In the genomic region with DNA sequence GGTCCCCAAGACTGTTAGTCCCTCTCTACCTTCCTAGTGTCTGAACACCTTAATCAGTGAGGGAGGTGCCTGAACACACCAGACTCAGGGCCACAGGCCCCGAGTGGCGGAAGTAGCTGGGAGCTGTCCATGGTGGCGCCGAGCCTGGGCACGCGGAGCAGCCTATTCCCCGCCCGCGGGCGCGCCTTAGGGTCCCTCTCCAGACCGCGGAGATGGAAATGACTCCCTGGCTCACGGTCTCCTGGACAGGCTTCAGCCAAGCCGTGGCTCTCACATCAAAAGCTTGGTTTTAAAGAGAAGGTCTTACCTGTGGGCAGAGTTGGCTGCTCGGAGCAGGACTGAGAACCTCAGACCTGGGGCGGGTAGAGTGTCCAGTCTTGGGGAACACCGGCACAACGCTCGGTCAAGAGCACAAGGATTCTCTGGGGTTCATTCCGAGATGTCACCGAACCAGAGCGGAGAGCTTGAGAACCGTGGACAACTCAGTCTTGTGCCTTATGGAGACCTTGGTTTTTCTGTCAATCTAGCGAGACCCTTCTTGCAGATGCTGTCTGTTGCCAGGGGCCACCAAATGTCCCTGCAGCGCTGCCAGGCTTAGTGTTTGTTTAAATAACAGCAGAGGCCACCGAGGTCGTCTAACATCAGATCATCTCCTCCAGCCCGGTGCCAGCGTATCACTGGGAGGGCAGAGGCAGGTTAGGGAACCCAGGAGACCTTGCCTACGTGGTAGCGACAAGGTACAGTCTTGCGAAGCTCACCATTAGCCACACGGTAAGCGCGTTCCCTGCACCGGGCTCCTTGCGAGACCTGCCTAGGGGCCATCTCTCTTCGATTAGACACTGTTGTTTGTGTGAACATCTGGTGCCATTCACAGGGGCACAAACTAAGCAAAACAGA, we compare ENCODE assay signal across 9 mouse cellular contexts. TPM values are rescaled to one million over a fixed set of nuclear protein-coding genes. Genes with fewer than 3 reads are reported as not detected.
DNase-seq lines count a peak whose midpoint lies in the region; ATAC-seq lines count a peak whose summit lies in the region.
"Had no signal": no experiment of that assay in that cellular context is flagged by ENCODE, and none has a peak within 500 bp of the region (broad histone marks: within the 10 kb centered on the region; RNA-seq: fewer than 3 reads in every experiment).

No protein-coding gene starts in this region.

- H3K9ac ChIP-seq in liver, embryonic 12.5 days = no peak overlapping the region
- H3K9ac ChIP-seq in heart, embryonic 13.5 days = no peak overlapping the region
- no peak overlapping the region for H3K9ac ChIP-seq in kidney, embryonic 15.5 days

- no peak overlapping the region for H3K27ac ChIP-seq in liver, embryonic 12.5 days
- no peak overlapping the region for H3K27ac ChIP-seq in heart, embryonic 13.5 days (replicated peaks)
- no peak overlapping the region for H3K27ac ChIP-seq in kidney, embryonic 15.5 days

- peaks cover 48% of the 10 kb centered on the region for H3K27me3 ChIP-seq in liver, embryonic 12.5 days (replicated peaks)
- H3K27me3 ChIP-seq in heart, embryonic 13.5 days (replicated peaks) = peaks cover 50% of the 10 kb centered on the region
- H3K27me3 ChIP-seq in kidney, embryonic 15.5 days = peaks cover 33% of the 10 kb centered on the region
- H3K27me3 ChIP-seq: Patski had no signal

- no peak for ATAC-seq in liver, embryonic 12.5 days
- ATAC-seq in heart, embryonic 13.5 days (ENCODE audit: extremely low read depth, insufficient number of reproducible peaks, low FRiP score, low TSS enrichment) = no peak
- ATAC-seq in kidney, embryonic 15.5 days (replicated peaks; ENCODE audit: low FRiP score) = peak; percentile 72

- no peaks in the 10 kb centered on the region for H3K9me3 ChIP-seq in liver, embryonic 12.5 days (replicated peaks)
- H3K9me3 ChIP-seq in heart, embryonic 13.5 days = no peaks in the 10 kb centered on the region
- H3K9me3 ChIP-seq in kidney, embryonic 15.5 days (replicated peaks) = no peaks in the 10 kb centered on the region

- no peak overlapping the region for H3K4me3 ChIP-seq in liver, embryonic 12.5 days
- H3K4me3 ChIP-seq in heart, embryonic 13.5 days = peak overlapping the region; percentile 56
- peak overlapping the region; percentile 48 for H3K4me3 ChIP-seq in kidney, embryonic 15.5 days (replicated peaks)

- DNase-seq in liver = peak; percentile 60
- peak; percentile 79 for DNase-seq in embryo, embryonic 10.5 days (ENCODE audit: low spot score)
- peak; percentile 37 for DNase-seq in lung, postnatal 25 days (ENCODE audit: low spot score)
- peak; percentile 41 for DNase-seq in right cerebral cortex, postnatal 14 days
- peak; percentile 10 to 45 for DNase-seq in urinary bladder, postnatal 36 days (ENCODE audit: low spot score in 2 of 2)

- no peak overlapping the region for H3K4me2 ChIP-seq in liver, embryonic 12.5 days
- H3K4me2 ChIP-seq in heart, embryonic 13.5 days = peak overlapping the region; percentile 83
- H3K4me2 ChIP-seq in kidney, embryonic 15.5 days = peak overlapping the region; percentile 86

- H3K36me3 ChIP-seq in liver, embryonic 12.5 days = no peaks in the 10 kb centered on the region
- H3K36me3 ChIP-seq in heart, embryonic 13.5 days = no peaks in the 10 kb centered on the region
- no peaks in the 10 kb centered on the region for H3K36me3 ChIP-seq in kidney, embryonic 15.5 days

- WGBS in liver, embryonic 12.5 days (ENCODE audit: insufficient replicate concordance) = 7% methylated on average over 39 of the region's 39 CpGs
- 4% methylated on average over 39 of the region's 39 CpGs for WGBS in heart, embryonic 13.5 days
- WGBS in kidney, embryonic 15.5 days = 6% methylated on average over 39 of the region's 39 CpGs

- 0 out of 2 replicates have a peak, but pooled peaks cover 4% of the 10 kb centered on the region for H3K4me1 ChIP-seq in liver, embryonic 12.5 days
- H3K4me1 ChIP-seq in heart, embryonic 13.5 days = peaks cover 13% of the 10 kb centered on the region
- peaks cover 17% of the 10 kb centered on the region for H3K4me1 ChIP-seq in kidney, embryonic 15.5 days

RNA-seq across cellular contexts. Expression of gene Cemip, which starts 1.0 kb away (rescaled TPM):
- 0.05 and 0.13 TPM in 2 replicates for polyA plus RNA-seq in liver, embryonic 12.5 days (2016; fragmentation: Nextera tagmentation; extraction: Ambion mirVana)
- polyA plus RNA-seq in heart, embryonic 13.5 days (2015; fragmentation: Nextera tagmentation; extraction: Ambion mirVana) = 0.60 and 0.86 TPM in 2 replicates
- 0.29 and 0.31 TPM in 2 replicates for polyA plus RNA-seq in kidney, embryonic 15.5 days (2015; fragmentation: Nextera tagmentation; extraction: Ambion mirVana)

Comparison
In these comparisons a context has a peak if more than half of its experiments do, and no peak if none do; other contexts are left out.
1. DNase-seq: peak in every context shown above with its lines; median percentile 79 in embryo, embryonic 10.5 days; 60 in liver; 41 in right cerebral cortex, postnatal 14 days; 37 in lung, postnatal 25 days; 28 in urinary bladder, postnatal 36 days.